Mouse (Mus musculus): ENCODE measurements at regions not wholly inside any gene's neighbourhood (a gene's known extent, or its start where the extent isn't known, plus 50 kb on each side); places are given as distances from the start of the nearest gene placed in this dataset.

- TF ChIP-seq CTCF (IDR thresholded peaks at IDR 0.05; ENCODE audit: insufficient read depth, low read length), result no peak
- TF ChIP-seq POLR2A (IDR thresholded peaks at IDR 0.05; ENCODE audit: borderline replicate concordance, extremely low read depth, low read depth, low read length), result no peak
Observed at GRCm38 (mm10) chr10:8037986-8038631, 82.1 kb upstream of the Tab2 start.
